Mouse (Mus musculus): ENCODE data around the gene Mindy4b-ps.

DNA sequence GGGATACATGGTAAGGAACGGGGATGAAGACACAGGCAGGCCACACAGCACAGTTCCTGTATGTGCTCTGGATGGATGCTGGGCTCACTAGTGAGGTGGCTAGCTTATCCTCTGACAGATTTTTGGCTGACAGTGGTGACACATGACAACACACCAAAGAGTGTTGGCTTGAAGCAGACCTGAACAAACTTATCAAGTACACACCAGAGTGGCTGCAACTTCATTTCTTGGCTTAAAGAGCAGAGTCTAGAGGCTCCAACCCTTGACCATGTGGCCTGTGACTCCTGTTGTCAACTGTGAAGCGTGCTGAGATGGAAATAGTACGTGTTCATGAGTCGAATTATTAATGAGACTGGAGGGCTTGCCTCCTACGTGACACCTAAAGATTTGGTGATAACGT lies 17.4 kb downstream of the Mindy4b-ps start:
- no peak for TF ChIP-seq CTCF (IDR thresholded peaks at IDR 0.05; ENCODE audit: low read depth, low read length)
- no peak for TF ChIP-seq POLR2A (IDR thresholded peaks at IDR 0.05; ENCODE audit: borderline replicate concordance, low read depth, low read length)

All from bone marrow macrophage, adult 2 months (primary cell).